ENCODE assay signal across 9 mouse cellular contexts in the genomic region with DNA sequence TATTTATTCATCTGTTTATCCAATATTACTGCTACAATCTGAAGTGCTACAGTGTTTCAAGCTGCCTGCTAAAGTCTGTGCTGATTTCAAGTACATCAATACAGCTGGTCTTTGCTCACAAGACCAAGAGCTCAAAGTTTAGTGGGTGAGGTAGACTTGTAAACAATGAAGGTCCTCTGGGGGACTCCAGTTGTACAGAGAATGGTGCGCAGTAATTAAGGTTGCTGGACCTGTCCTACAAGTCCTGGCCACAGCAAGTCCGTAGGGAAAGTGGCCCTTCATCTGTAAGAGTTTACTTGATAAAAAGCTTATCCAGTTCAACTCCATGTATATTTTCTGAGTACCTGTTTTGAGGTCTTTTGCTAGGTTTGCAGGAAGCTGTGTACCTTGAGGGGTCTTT. TPM values are rescaled to one million over a fixed set of nuclear protein-coding genes. Genes with fewer than 3 reads are reported as not detected.
DNase-seq lines count a peak whose midpoint lies in the region; ATAC-seq and TF ChIP-seq lines count a peak whose summit lies in the region.
"Had no signal": no experiment of that assay in that cellular context is flagged by ENCODE, and none has a peak within 500 bp of the region (broad histone marks: within the 10 kb centered on the region; RNA-seq: fewer than 3 reads in every experiment).

No protein-coding gene starts in this region.

- peaks cover 35% of the 10 kb centered on the region for H3K4me1 ChIP-seq in forebrain, embryonic 10.5 days
- H3K4me1 ChIP-seq in forebrain, postnatal 0 days (ENCODE audit: insufficient read depth), result peaks cover 6% of the 10 kb centered on the region; the same call in 1 of the 2 replicates
- no peaks in the 10 kb centered on the region; the same call in 1 of the 2 replicates for H3K4me1 ChIP-seq in cortical plate, adult 2 months (ENCODE audit: control insufficient read depth, insufficient read depth, low read length)
- peaks cover 18% of the 10 kb centered on the region for H3K4me1 ChIP-seq in midbrain, embryonic 14.5 days (ENCODE audit: control insufficient read depth, insufficient read depth, low read length)

- peaks cover 47% of the 10 kb centered on the region for H3K27me3 ChIP-seq in forebrain, embryonic 10.5 days (ENCODE audit: poor library complexity, severe bottlenecking)
- H3K27me3 ChIP-seq in forebrain, postnatal 0 days (ENCODE audit: insufficient read depth, low read length), result no peaks in the 10 kb centered on the region
- no peaks in the 10 kb centered on the region for H3K27me3 ChIP-seq in midbrain, embryonic 14.5 days (ENCODE audit: control insufficient read depth, insufficient read depth, low read length)

- no peak for TF ChIP-seq CTCF in forebrain, postnatal 0 days (IDR thresholded peaks at IDR 0.05; ENCODE audit: low read depth)
- no peak for TF ChIP-seq CTCF in cortical plate, adult 2 months (IDR thresholded peaks at IDR 0.05; ENCODE audit: extremely low read depth, insufficient read depth, low read length)

- intact Hi-C loops in left cerebral cortex, postnatal 10 days (cut with DNase I), result no loop called here

- H3K4me2 ChIP-seq in forebrain, postnatal 0 days (ENCODE audit: low read depth), result no peak overlapping the region
- peak overlapping the region; percentile 84 for H3K4me2 ChIP-seq in midbrain, embryonic 14.5 days (ENCODE audit: low read length)

- peak overlapping the region; percentile 92 for H3K4me3 ChIP-seq in forebrain, embryonic 10.5 days
- H3K4me3 ChIP-seq in forebrain, postnatal 0 days (ENCODE audit: low read depth, low read length), result no peak overlapping the region
- 0 out of 2 replicates have a peak overlapping the region, but pooled peaks have one; percentile 79 for H3K4me3 ChIP-seq in cortical plate, adult 2 months (ENCODE audit: insufficient read depth, low read length)
- H3K4me3 ChIP-seq in midbrain, embryonic 14.5 days (replicated peaks; ENCODE audit: low read depth, low read length), result peak overlapping the region; percentile 93; the same call in 1 of the 2 replicates
- H3K4me3 ChIP-seq: liver, embryonic 13.5 days had no signal

- no peak for ATAC-seq in forebrain, postnatal 0 days
- ATAC-seq in midbrain, embryonic 14.5 days (ENCODE audit: low FRiP score, low TSS enrichment), result no peak

- no peak overlapping the region for H3K27ac ChIP-seq in forebrain, embryonic 10.5 days
- no peak overlapping the region for H3K27ac ChIP-seq in forebrain, postnatal 0 days (ENCODE audit: low read depth, low read length)
- H3K27ac ChIP-seq in cortical plate, adult 2 months (ENCODE audit: insufficient read depth, low read length), result no peak overlapping the region
- no peak overlapping the region for H3K27ac ChIP-seq in midbrain, embryonic 14.5 days (replicated peaks; ENCODE audit: low read depth, low read length)
- H3K27ac ChIP-seq: liver, embryonic 13.5 days had no signal

- DNase-seq in forebrain, embryonic 10.5 days (ENCODE audit: extremely low spot score, low spot score), result no peak
- DNase-seq in forebrain, postnatal 0 days, result no peak
- DNase-seq in induced T-regulatory cell, adult 2 months (ENCODE audit: low read depth), result peak; percentile 14
- no peak for DNase-seq in midbrain, embryonic 14.5 days
- no peak for DNase-seq in natural killer cell, adult 2 months (ENCODE audit: low spot score in 2 of 2)
- DNase-seq in cerebellum, postnatal 4 days (ENCODE audit: low spot score in 2 of 2), result no peak
- DNase-seq in left cerebral cortex, postnatal 10 days (ENCODE audit: extremely low spot score in 1 of 2, low spot score in 2 of 2), result no peak
- DNase-seq: liver, embryonic 13.5 days had no signal

- H3K9me3 ChIP-seq in forebrain, embryonic 10.5 days, result no peaks in the 10 kb centered on the region
- no peaks in the 10 kb centered on the region for H3K9me3 ChIP-seq in forebrain, postnatal 0 days (ENCODE audit: low read length)
- H3K9me3 ChIP-seq in midbrain, embryonic 14.5 days (ENCODE audit: control insufficient read depth, low read length), result no peaks in the 10 kb centered on the region
- H3K9me3 ChIP-seq: liver, embryonic 13.5 days had no signal

- TF ChIP-seq POLR2A in cortical plate, adult 2 months (IDR thresholded peaks at IDR 0.05; ENCODE audit: extremely low read depth, insufficient read depth, low read length), result no peak

- 43% methylated on average over 2 of the region's 2 CpGs for WGBS in forebrain, embryonic 10.5 days
- 49% methylated on average over 2 of the region's 2 CpGs for WGBS in forebrain, postnatal 0 days
- 53% methylated on average over 2 of the region's 2 CpGs for WGBS in midbrain, embryonic 14.5 days

- no peaks in the 10 kb centered on the region for H3K36me3 ChIP-seq in forebrain, embryonic 10.5 days (replicated peaks)
- H3K36me3 ChIP-seq in forebrain, postnatal 0 days (ENCODE audit: insufficient read depth), result no peaks in the 10 kb centered on the region
- H3K36me3 ChIP-seq in midbrain, embryonic 14.5 days (ENCODE audit: control insufficient read depth, insufficient read depth, low read length), result no peaks in the 10 kb centered on the region
- H3K36me3 ChIP-seq: liver, embryonic 13.5 days had no signal

- H3K9ac ChIP-seq in forebrain, postnatal 0 days, result no peak overlapping the region
- H3K9ac ChIP-seq in midbrain, embryonic 14.5 days (replicated peaks; ENCODE audit: low read length), result no peak overlapping the region
- H3K9ac ChIP-seq: liver, embryonic 13.5 days had no signal

RNA-seq across cellular contexts. Expression of a gene that starts 1.9 kb away (rescaled TPM):
- 44.1 and 50.0 TPM in 2 replicates for polyA plus RNA-seq in forebrain, embryonic 10.5 days (2016; fragmentation: Nextera tagmentation; extraction: Ambion mirVana)
- 169 and 186 TPM in 2 replicates for total RNA-seq in forebrain, postnatal 0 days (2014; rRNA removed)
- 132 and 135 TPM in 2 replicates for polyA plus RNA-seq in forebrain, postnatal 0 days (2015; fragmentation: Nextera tagmentation; extraction: Ambion mirVana)
- 391 and 412 TPM in 2 replicates for polyA plus RNA-seq in cortical plate, adult 2 months (2012; rRNA removed)
- polyA plus RNA-seq in midbrain, embryonic 14.5 days (2014; fragmentation: Nextera tagmentation; extraction: Ambion mirVana), result 117 and 171 TPM in 2 replicates
- total RNA-seq in left cerebral cortex, postnatal 10 days (2021), result 100 to 1,000 TPM; 196 to 202 TPM

RNA-seq across cellular contexts. Expression of a gene that starts 52.2 kb away (rescaled TPM):
- polyA plus RNA-seq in forebrain, embryonic 10.5 days (2016; fragmentation: Nextera tagmentation; extraction: Ambion mirVana), result 3.0 and 4.1 TPM in 2 replicates
- total RNA-seq in forebrain, postnatal 0 days (2014; rRNA removed), result 8.3 and 8.4 TPM in 2 replicates
- polyA plus RNA-seq in forebrain, postnatal 0 days (2015; fragmentation: Nextera tagmentation; extraction: Ambion mirVana), result 16.6 and 22.4 TPM in 2 replicates
- 25.9 and 29.0 TPM in 2 replicates for polyA plus RNA-seq in cortical plate, adult 2 months (2012; rRNA removed)
- polyA plus RNA-seq in midbrain, embryonic 14.5 days (2014; fragmentation: Nextera tagmentation; extraction: Ambion mirVana), result 17.2 and 18.5 TPM in 2 replicates
- total RNA-seq in left cerebral cortex, postnatal 10 days (2021), result 10 to 100 TPM; 22.4 to 24.4 TPM
